Mouse (Mus musculus) forebrain, embryonic 13.5 days (tissue): ENCODE measurements around the gene Prkca. TPM values are rescaled to one million over a fixed set of nuclear protein-coding genes. Genes with fewer than 3 reads are reported as not detected.

Source experiments
- ATAC-seq: fragments of 200-750 bp; cut with Nextera tagmentation; 2 replicates; pipeline ENCODE4 v1.8.0; 2017
- H3K27ac ChIP-seq: fragments of 300-500 bp; sonication (generic); 2 replicates; pipeline ENCODE4 v1.5.1; 2015; ENCODE audit warnings: inconsistent platforms, mild to moderate bottlenecking, moderate library complexity
- H3K27me3 ChIP-seq: fragments of 300-500 bp; sonication (generic); 2 replicates; pipeline ENCODE4 v1.6.1; 2015; ENCODE audit warnings: mild to moderate bottlenecking, inconsistent platforms
- H3K36me3 ChIP-seq: fragments of 300-500 bp; sonication (generic); 2 replicates; pipeline ENCODE4 v1.6.1; 2015; ENCODE audit warnings: mild to moderate bottlenecking, inconsistent platforms; ENCODE audit not compliant: poor library complexity, severe bottlenecking
- H3K4me1 ChIP-seq: fragments of 300-500 bp; sonication (generic); 2 replicates; pipeline ENCODE4 v1.6.1; 2015; ENCODE audit warnings: inconsistent platforms
- H3K4me2 ChIP-seq: fragments of 300-500 bp; sonication (generic); 2 replicates; pipeline ENCODE4 v1.6.1; 2015; ENCODE audit warnings: inconsistent platforms, mild to moderate bottlenecking, moderate library complexity
- H3K4me3 ChIP-seq: fragments of 300-500 bp; sonication (generic); 2 replicates; pipeline ENCODE4 v1.5.1; 2015; ENCODE audit warnings: mild to moderate bottlenecking, inconsistent platforms
- H3K9ac ChIP-seq: fragments of 300-500 bp; sonication (generic); 2 replicates; pipeline ENCODE4 v1.6.1; 2015; ENCODE audit warnings: mild to moderate bottlenecking, inconsistent platforms
- H3K9me3 ChIP-seq: fragments of 300-500 bp; sonication (generic); replicated peaks from 2 replicates; pipeline ENCODE4 v1.6.1; 2016; ENCODE audit warnings: inconsistent platforms
- WGBS: fragments of 180-500 bp; shearing (Covaris S2); methylation state at CpG from one replicate; pipeline ENCODE4 v1.1.7; 2015; 5-methylcytosine and 5-hydroxymethylcytosine counted together
- polyA plus RNA-seq: library from polyadenylated mRNA; unstranded; fragments of >200 nt; fragmentation: Nextera tagmentation; extraction: Ambion mirVana; gene quantifications from 2 replicates; pipeline ENCODE4 v1.2.1, GENCODE M21; 2015

Gene Prkca
- polyA plus RNA-seq, 1 experiment from 2014 or later, result 4.2 TPM

- no peaks in the 10 kb centered on the region for H3K9me3 ChIP-seq
- no peak overlapping the region for H3K4me3 ChIP-seq
- no peak overlapping the region for H3K9ac ChIP-seq
- no peak overlapping the region for H3K4me2 ChIP-seq
- H3K4me1 ChIP-seq, result peaks cover 55% of the 10 kb centered on the region
- peak; percentile 57 for ATAC-seq
- H3K27ac ChIP-seq, result peak overlapping the region; percentile 74
- H3K36me3 ChIP-seq, result no peaks in the 10 kb centered on the region
- 71% methylated on average over 13 of the region's 13 CpGs for WGBS
- no peaks in the 10 kb centered on the region for H3K27me3 ChIP-seq
Observed at GRCm38 (mm10) chr11:108221124-108221835, 122.4 kb downstream of the Prkca start.

- Histone ChIP-seq H3K9ac (no peak overlapping the region), H3K36me3 (no peaks in the 10 kb centered on the region), H3K4me2 (no peak overlapping the region), H3K27me3 (no peaks in the 10 kb centered on the region), H3K4me3 (no peak overlapping the region), H3K4me1 (peaks cover 54% of the 10 kb centered on the region), H3K9me3 (no peaks in the 10 kb centered on the region), H3K27ac (peak overlapping the region; percentile 74)
- 84% methylated on average over 5 of the region's 5 CpGs for WGBS
- no peak for ATAC-seq
Observed at GRCm38 (mm10) chr11:108220605-108221004, 123.1 kb downstream of the Prkca start.

GRCm38 (mm10) chr11:108217043-108217442, 126.7 kb downstream of the Prkca start:
- no peak overlapping the region for H3K9ac ChIP-seq
- ATAC-seq, result no peak
- H3K4me2 ChIP-seq, result no peak overlapping the region
- no peak overlapping the region for H3K27ac ChIP-seq
- 82% methylated on average over 8 of the region's 8 CpGs for WGBS
- H3K4me1 ChIP-seq, result peaks cover 32% of the 10 kb centered on the region
- no peaks in the 10 kb centered on the region for H3K36me3 ChIP-seq
- no peaks in the 10 kb centered on the region for H3K9me3 ChIP-seq
- no peak overlapping the region for H3K4me3 ChIP-seq
- H3K27me3 ChIP-seq, result no peaks in the 10 kb centered on the region

GRCm38 (mm10) chr11:108216064-108216463, 127.7 kb downstream of the Prkca start:
- no peaks in the 10 kb centered on the region for H3K36me3 ChIP-seq
- WGBS, result 89% methylated on average over 7 of the region's 7 CpGs

GRCm38 (mm10) chr11:108215466-108215865, 128.3 kb downstream of the Prkca start:
- H3K27me3 ChIP-seq, result no peaks in the 10 kb centered on the region

More at GRCm38 (mm10) chr11:108216064-108216463, 127.7 kb downstream of the Prkca start:
- Histone ChIP-seq H3K4me2 (no peak overlapping the region), H3K27ac (no peak overlapping the region; the same call in 1 of the 2 replicates), H3K27me3 (no peaks in the 10 kb centered on the region), H3K4me1 (peaks cover 22% of the 10 kb centered on the region), H3K4me3 (no peak overlapping the region), H3K9ac (no peak overlapping the region), H3K9me3 (no peaks in the 10 kb centered on the region)
- ATAC-seq, result no peak

GRCm38 (mm10) chr11:108214521-108215223, 129.1 kb downstream of the Prkca start:
- no peak for ATAC-seq
- Histone ChIP-seq H3K9ac (no peak overlapping the region), H3K36me3 (no peaks in the 10 kb centered on the region), H3K4me1 (peaks cover 17% of the 10 kb centered on the region), H3K4me2 (no peak overlapping the region), H3K4me3 (no peak overlapping the region), H3K27ac (no peak overlapping the region), H3K9me3 (no peaks in the 10 kb centered on the region), H3K27me3 (no peaks in the 10 kb centered on the region)
- 90% methylated on average over 11 of the region's 11 CpGs for WGBS

More at GRCm38 (mm10) chr11:108215466-108215865, 128.3 kb downstream of the Prkca start:
- Histone ChIP-seq H3K9ac (no peak overlapping the region), H3K36me3 (no peaks in the 10 kb centered on the region), H3K4me1 (peaks cover 17% of the 10 kb centered on the region), H3K27ac (no peak overlapping the region), H3K9me3 (no peaks in the 10 kb centered on the region), H3K4me2 (no peak overlapping the region), H3K4me3 (no peak overlapping the region)
- ATAC-seq, result no peak
- WGBS, result 61% methylated on average over 8 of the region's 8 CpGs

- Histone ChIP-seq H3K9me3 (no peaks in the 10 kb centered on the region), H3K4me2 (no peak overlapping the region), H3K27me3 (no peaks in the 10 kb centered on the region), H3K4me1 (peaks cover 17% of the 10 kb centered on the region), H3K9ac (no peak overlapping the region), H3K36me3 (no peaks in the 10 kb centered on the region), H3K4me3 (no peak overlapping the region), H3K27ac (no peak overlapping the region)
- ATAC-seq, result no peak
- 93% methylated on average over 10 of the region's 10 CpGs for WGBS
Observed at GRCm38 (mm10) chr11:108213783-108214182, 129.9 kb downstream of the Prkca start.

GRCm38 (mm10) chr11:108212638-108213037, 131.1 kb downstream of the Prkca start:
- H3K4me2 ChIP-seq, result no peak overlapping the region
- no peak overlapping the region for H3K27ac ChIP-seq
- H3K36me3 ChIP-seq, result no peaks in the 10 kb centered on the region
- H3K4me1 ChIP-seq, result peaks cover 17% of the 10 kb centered on the region
- no peak for ATAC-seq
- H3K4me3 ChIP-seq, result no peak overlapping the region
- WGBS, result 89% methylated on average over 5 of the region's 5 CpGs
- no peaks in the 10 kb centered on the region for H3K27me3 ChIP-seq
- H3K9me3 ChIP-seq, result no peaks in the 10 kb centered on the region
- H3K9ac ChIP-seq, result no peak overlapping the region

GRCm38 (mm10) chr11:108212030-108212429, 131.7 kb downstream of the Prkca start:
- ATAC-seq, result no peak
- H3K4me3 ChIP-seq, result no peak overlapping the region
- no peaks in the 10 kb centered on the region for H3K27me3 ChIP-seq
- H3K9me3 ChIP-seq, result no peaks in the 10 kb centered on the region
- no peak overlapping the region for H3K27ac ChIP-seq
- H3K9ac ChIP-seq, result no peak overlapping the region
- WGBS, result 98% methylated on average over 6 of the region's 6 CpGs
- H3K4me1 ChIP-seq, result peaks cover 17% of the 10 kb centered on the region
- H3K4me2 ChIP-seq, result no peak overlapping the region
- H3K36me3 ChIP-seq, result no peaks in the 10 kb centered on the region

- 88% methylated on average over 7 of the region's 7 CpGs for WGBS
- peaks cover 10% of the 10 kb centered on the region; the same call in 1 of the 2 replicates for H3K4me1 ChIP-seq
- ATAC-seq, result no peak
Observed at GRCm38 (mm10) chr11:108210749-108211148, 133.0 kb downstream of the Prkca start.

GRCm38 (mm10) chr11:108206602-108207001, 137.1 kb downstream of the Prkca start:
- no peaks in the 10 kb centered on the region for H3K27me3 ChIP-seq
- no peak for ATAC-seq
- WGBS, result 100% methylated on average over 2 of the region's 2 CpGs
- H3K9me3 ChIP-seq, result no peaks in the 10 kb centered on the region
- peaks cover 27% of the 10 kb centered on the region for H3K4me1 ChIP-seq
- no peak overlapping the region for H3K27ac ChIP-seq
- H3K9ac ChIP-seq, result no peak overlapping the region
- H3K36me3 ChIP-seq, result no peaks in the 10 kb centered on the region
- no peak overlapping the region for H3K4me3 ChIP-seq
- no peak overlapping the region for H3K4me2 ChIP-seq

More at GRCm38 (mm10) chr11:108210749-108211148, 133.0 kb downstream of the Prkca start:
- H3K27me3 ChIP-seq, result no peaks in the 10 kb centered on the region
- no peak overlapping the region for H3K27ac ChIP-seq
- H3K4me2 ChIP-seq, result no peak overlapping the region
- H3K36me3 ChIP-seq, result no peaks in the 10 kb centered on the region
- H3K4me3 ChIP-seq, result no peak overlapping the region
- H3K9me3 ChIP-seq, result no peaks in the 10 kb centered on the region
- H3K9ac ChIP-seq, result no peak overlapping the region

GRCm38 (mm10) chr11:108204895-108205248, 138.9 kb downstream of the Prkca start:
- no peaks in the 10 kb centered on the region for H3K27me3 ChIP-seq
- no peak overlapping the region for H3K4me2 ChIP-seq

More at GRCm38 (mm10) chr11:108204895-108205248, 138.9 kb downstream of the Prkca start:
- Histone ChIP-seq H3K36me3 (no peaks in the 10 kb centered on the region), H3K4me3 (no peak overlapping the region), H3K9ac (no peak overlapping the region), H3K27ac (0 out of 2 replicates have a peak overlapping the region, but pooled peaks have one; percentile 27), H3K9me3 (no peaks in the 10 kb centered on the region), H3K4me1 (peaks cover 27% of the 10 kb centered on the region)
- WGBS, result 8% methylated on average over 5 of the region's 5 CpGs
- peak; percentile 79 for ATAC-seq
